Mouse (Mus musculus): ENCODE results near the gene Gm30302. TPM values are rescaled to one million over a fixed set of nuclear protein-coding genes. Genes with fewer than 3 reads are reported as not detected.
"Not testable (repeated sequence)": the region's sequence is repeated elsewhere in the genome, so short reads cannot be mapped to it uniquely, and the experiment has no call there.

Gene Gm30302
- not detected for total RNA-seq (2022)

- DNase-seq (ENCODE audit: low spot score in 2 of 2): no peak
Measured at GRCm38 (mm10) chr13:49798901-49799300, at the start of gene Gm30302. TSS of gene Gm30302 (minus strand) at chr13:49799001.

- DNase-seq (ENCODE audit: low spot score in 2 of 2): no peak
Measured at GRCm38 (mm10) chr13:49846751-49847150, 48.0 kb upstream of the Gm30302 start.

- DNase-seq (ENCODE audit: low spot score in 2 of 2): no peak
Measured at GRCm38 (mm10) chr13:49846141-49846540, 47.3 kb upstream of the Gm30302 start.

DNA sequence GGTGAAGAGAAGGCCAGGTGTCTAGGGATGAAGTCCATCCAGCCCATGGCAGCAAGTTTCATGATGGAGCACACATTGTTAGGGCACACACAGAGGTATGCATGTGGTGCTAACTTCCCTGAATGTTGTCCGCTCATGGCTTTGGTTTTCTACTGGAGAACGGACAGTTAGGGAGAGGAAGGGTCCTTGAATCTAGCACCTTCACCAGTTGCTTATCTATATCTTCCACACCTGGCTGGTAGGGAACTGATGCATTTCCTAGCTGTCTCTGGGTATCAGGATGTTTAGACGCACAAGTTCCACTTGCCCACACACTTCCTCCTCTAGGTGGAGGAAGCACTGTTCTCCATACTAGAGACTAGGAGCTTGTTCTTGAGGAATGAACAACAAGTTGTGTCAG is 46.9 kb upstream of the Gm30302 start:
- no peak for DNase-seq (ENCODE audit: low spot score in 2 of 2)

DNA sequence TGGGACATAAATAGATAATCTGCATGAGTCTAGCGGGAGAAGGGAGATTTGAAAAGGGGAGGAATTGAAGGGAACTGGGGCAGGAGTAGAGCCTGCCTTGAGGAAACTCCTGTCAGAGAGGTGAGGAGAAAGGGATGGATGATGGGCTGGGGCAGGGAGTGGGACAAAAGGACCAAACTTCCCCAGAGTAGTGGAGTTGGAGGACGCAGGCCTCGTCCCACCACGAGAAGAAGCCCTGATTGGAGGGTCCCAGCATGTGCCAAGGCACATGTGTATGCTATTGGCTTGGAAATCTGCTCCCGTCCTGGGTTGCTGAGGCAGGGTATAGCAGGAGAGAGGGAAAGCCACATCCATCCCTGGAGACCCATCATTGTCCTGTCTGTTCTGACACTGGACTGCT is 45.3 kb upstream of the Gm30302 start:
- no peak for DNase-seq (ENCODE audit: low spot score in 2 of 2)

DNA sequence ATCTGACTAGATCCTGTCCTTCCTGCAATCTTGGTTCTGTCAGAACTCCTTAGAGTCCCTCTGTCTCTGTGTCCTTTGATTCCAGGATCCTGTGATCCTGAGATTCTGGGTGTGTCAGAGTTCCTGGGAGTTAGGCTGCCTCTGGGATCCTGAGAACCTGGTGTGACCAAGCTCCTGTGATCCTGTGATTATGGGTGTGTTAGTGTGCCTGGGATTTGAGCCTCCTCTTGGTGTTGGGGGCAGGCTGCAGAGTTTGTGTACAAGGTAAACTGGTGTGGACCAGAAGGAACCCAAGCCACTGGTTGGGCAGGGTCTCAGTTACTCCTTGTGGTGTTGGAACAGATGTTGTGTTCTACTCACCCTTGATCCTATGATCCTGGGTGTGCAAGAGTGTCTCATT is 42.4 kb upstream of the Gm30302 start:
- DNase-seq (ENCODE audit: low spot score in 2 of 2): no peak

- DNase-seq (ENCODE audit: low spot score in 2 of 2): no peak
Measured at GRCm38 (mm10) chr13:49830355-49830754, 31.6 kb upstream of the Gm30302 start.

- DNase-seq (ENCODE audit: low spot score in 2 of 2): no peak
Measured at GRCm38 (mm10) chr13:49825300-49825699, 26.5 kb upstream of the Gm30302 start.

- DNase-seq (ENCODE audit: low spot score in 2 of 2): no peak
Measured at GRCm38 (mm10) chr13:49814958-49815357, 16.2 kb upstream of the Gm30302 start.

GRCm38 (mm10) chr13:49814420-49814819 is 15.6 kb upstream of the Gm30302 start:
- DNase-seq (ENCODE audit: low spot score in 2 of 2): no peak

DNA sequence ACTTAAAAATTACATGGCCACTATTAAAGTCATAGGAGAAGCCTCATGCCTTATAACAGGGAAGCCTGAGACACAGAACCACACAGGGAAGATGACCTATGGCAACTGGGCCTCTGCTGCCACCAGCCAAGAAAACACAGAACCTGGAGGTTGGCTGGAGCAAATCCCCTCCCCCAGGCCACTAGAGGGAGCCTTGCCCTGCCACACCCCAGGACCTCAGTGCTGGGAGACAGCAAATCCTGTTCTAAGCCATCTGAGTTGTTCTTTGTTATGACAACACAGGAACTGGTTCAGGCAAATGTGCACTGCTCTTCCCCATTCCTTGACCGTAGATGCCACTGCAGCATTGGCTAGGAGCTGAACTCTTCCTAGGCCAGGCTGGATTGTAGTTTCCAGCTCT is 8.3 kb upstream of the Gm30302 start:
- DNase-seq (ENCODE audit: low spot score in 2 of 2): no peak

GRCm38 (mm10) chr13:49788563-49789393 is 10.0 kb downstream of the Gm30302 start:
- DNase-seq (ENCODE audit: low spot score in 2 of 2): no peak

GRCm38 (mm10) chr13:49783899-49784298 is 14.9 kb downstream of the Gm30302 start:
- DNase-seq (ENCODE audit: low spot score in 2 of 2): no peak

DNA sequence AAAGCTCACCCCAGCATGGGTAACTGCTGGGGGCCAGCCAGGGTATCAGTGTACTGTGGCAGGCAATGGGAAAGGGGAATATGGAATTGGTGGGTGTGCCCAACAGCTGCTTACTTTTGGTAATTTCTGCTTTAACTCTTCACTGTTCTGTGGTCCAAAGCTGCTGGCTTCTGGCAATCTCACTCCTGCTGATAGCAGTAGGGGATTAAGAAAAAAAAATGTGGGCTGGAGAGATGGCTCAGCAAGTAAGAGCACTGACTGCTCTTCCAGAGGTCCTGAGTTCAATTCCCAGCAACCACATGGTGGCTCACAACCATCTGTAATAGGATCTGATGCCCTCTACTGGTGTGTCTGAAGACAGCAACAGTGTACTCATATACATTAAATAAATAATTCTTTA is 27.3 kb downstream of the Gm30302 start:
- DNase-seq (ENCODE audit: low spot score in 2 of 2): not testable (repeated sequence)

GRCm38 (mm10) chr13:49769111-49769510 is 29.7 kb downstream of the Gm30302 start:
- DNase-seq (ENCODE audit: low spot score in 2 of 2): no peak

DNA sequence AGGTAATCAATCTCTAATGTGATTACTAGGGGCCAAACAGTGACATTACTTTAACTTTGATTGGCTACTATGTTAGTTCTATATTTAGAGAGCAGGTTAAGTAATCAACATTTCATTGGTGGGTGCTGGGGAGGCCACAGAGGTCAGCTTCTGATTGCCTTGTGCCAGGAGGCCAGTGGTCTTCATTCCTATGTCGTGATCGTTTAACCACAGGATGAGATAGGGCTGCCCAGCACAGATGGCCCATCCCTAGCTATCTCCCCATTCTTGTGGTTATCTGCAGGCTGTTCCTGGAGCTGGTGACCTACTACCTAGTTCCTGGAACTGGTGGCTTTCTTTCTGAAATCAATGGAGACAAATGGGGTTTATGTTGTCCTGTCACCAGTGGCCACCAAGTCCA is 30.8 kb downstream of the Gm30302 start:
- DNase-seq (ENCODE audit: low spot score in 2 of 2): no peak

- no peak for DNase-seq (ENCODE audit: low spot score in 2 of 2)
Measured at GRCm38 (mm10) chr13:49766269-49766668, 32.5 kb downstream of the Gm30302 start.

DNA sequence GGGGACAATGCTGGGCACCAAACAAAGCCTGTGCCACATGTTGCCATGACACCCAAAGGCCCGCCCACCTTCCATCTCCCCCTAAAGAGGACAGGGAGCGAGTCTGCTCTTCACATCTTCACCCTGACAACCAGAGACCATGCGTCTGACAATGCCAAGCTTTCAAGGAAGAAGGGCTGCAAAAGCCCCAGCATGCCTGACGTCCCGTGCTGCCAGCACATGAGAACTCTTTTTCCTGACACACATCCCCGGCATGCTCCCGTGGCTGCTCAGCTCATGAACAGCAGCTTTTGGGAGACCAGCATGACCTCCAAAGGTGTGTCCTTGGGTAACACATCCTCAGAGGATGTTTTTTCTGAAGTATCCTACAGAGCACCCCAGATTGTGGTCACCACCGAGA is 33.5 kb downstream of the Gm30302 start:
- DNase-seq (ENCODE audit: low spot score in 2 of 2): no peak

GRCm38 (mm10) chr13:49762208-49762607 is 36.6 kb downstream of the Gm30302 start:
- DNase-seq (ENCODE audit: low spot score in 2 of 2): no peak

DNA sequence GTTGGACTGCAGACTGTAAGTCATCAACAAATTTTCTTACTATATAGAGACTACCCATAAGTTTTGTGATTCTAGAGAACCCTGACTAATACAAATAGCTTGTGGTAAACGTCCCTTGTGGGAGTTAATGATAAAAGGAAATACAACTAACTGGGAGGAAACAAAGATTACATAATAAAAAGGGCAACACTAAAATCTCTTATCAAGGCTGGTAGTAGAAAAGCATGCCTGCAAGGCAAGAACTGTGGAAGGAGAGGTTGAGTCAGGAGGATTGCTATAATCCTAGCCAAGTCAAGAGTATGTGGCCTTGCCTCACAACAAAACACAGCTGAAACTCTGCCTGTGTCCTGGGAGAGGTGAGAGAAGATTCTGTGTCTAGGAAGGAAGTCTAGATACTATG is 38.1 kb downstream of the Gm30302 start:
- no peak for DNase-seq (ENCODE audit: low spot score in 2 of 2)

GRCm38 (mm10) chr13:49757966-49758365 is 40.8 kb downstream of the Gm30302 start:
- no peak for DNase-seq (ENCODE audit: low spot score in 2 of 2)

DNA sequence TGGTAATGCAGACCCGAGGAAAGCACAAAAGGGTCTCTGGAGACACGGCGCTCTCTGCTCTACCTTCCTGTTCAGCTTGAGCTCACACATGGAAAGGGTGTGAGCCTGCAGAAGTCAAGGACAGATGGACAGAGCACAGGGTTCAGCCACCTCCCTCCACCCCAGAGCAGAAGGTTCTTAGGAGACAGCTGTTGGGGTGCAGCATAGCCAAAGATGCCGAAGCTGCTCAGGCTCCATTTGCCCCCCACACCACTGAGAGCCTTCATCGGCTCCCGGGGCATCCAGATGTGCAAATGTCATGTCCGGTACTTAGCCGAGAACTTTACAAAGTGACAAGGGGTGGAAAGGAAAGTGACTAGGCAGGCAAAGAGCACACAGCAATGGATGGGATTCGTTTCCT is 42.2 kb downstream of the Gm30302 start:
- no peak for DNase-seq (ENCODE audit: low spot score in 2 of 2)

- no peak for DNase-seq (ENCODE audit: low spot score in 2 of 2)
Measured at GRCm38 (mm10) chr13:49741285-49742040, 57.3 kb downstream of the Gm30302 start.
